Mouse (Mus musculus): ENCODE data around the gene Dab2ip. TPM values are rescaled to one million over a fixed set of nuclear protein-coding genes. Genes with fewer than 3 reads are reported as not detected.

The Dab2ip gene
- polyA plus RNA-seq, 1 experiment from 2014 or later = 42.4 TPM

DNA sequence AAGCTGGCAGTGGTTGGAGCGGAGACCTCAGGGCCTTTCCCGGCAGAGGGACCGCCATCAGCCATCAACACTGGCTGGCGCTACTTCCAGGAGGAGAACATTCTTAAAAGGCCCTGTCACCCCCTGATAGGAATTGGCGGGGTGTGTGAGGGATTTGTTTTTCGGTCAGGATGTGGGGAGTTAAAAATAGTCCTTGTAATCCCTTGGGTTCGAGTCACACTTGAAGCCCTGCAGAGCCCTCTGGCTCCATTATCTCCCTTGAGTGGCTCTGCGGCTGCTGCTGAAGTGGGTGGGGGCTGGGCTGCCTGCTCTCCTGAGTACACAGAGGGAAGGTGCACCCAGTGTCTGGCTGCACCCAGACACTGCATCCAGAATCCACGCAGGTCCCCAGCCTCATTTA, 30.3 kb downstream of the Dab2ip start:
- Histone ChIP-seq H3K4me3 (ENCODE audit: low read length) (no peak overlapping the region), H3K9ac (ENCODE audit: low read depth, low read length) (no peak overlapping the region), H3K27ac (ENCODE audit: low read depth, low read length) (no peak overlapping the region), H3K9me3 (ENCODE audit: control insufficient read depth, low read length) (no peaks in the 10 kb centered on the region), H3K36me3 (ENCODE audit: control insufficient read depth, insufficient read depth, low read length) (no peaks in the 10 kb centered on the region), H3K4me1 (ENCODE audit: control insufficient read depth, insufficient read depth, low read length) (peaks cover 12% of the 10 kb centered on the region; the same call in 1 of the 2 replicates), H3K27me3 (ENCODE audit: control insufficient read depth, insufficient read depth, low read length) (0 out of 2 replicates have a peak, but pooled peaks cover 3% of the 10 kb centered on the region), H3K4me2 (replicated peaks; ENCODE audit: low read depth, low read length) (no peak overlapping the region)
- WGBS = 59% methylated on average over 9 of the region's 9 CpGs
- no peak for ATAC-seq (ENCODE audit: low FRiP score, low TSS enrichment)

GRCm38 (mm10) chr2:35589385-35589784, 31.3 kb downstream of the Dab2ip start:
- Histone ChIP-seq H3K27ac (ENCODE audit: low read depth, low read length) (no peak overlapping the region), H3K9ac (ENCODE audit: low read depth, low read length) (no peak overlapping the region), H3K9me3 (ENCODE audit: control insufficient read depth, low read length) (no peaks in the 10 kb centered on the region), H3K4me3 (ENCODE audit: low read length) (no peak overlapping the region), H3K4me2 (replicated peaks; ENCODE audit: low read depth, low read length) (no peak overlapping the region), H3K27me3 (ENCODE audit: control insufficient read depth, insufficient read depth, low read length) (no peaks in the 10 kb centered on the region), H3K36me3 (ENCODE audit: control insufficient read depth, insufficient read depth, low read length) (no peaks in the 10 kb centered on the region), H3K4me1 (ENCODE audit: control insufficient read depth, insufficient read depth, low read length) (peaks cover 10% of the 10 kb centered on the region; the same call in 1 of the 2 replicates)
- no peak for ATAC-seq (ENCODE audit: low FRiP score, low TSS enrichment)
- 79% methylated on average over 10 of the region's 10 CpGs for WGBS

DNA sequence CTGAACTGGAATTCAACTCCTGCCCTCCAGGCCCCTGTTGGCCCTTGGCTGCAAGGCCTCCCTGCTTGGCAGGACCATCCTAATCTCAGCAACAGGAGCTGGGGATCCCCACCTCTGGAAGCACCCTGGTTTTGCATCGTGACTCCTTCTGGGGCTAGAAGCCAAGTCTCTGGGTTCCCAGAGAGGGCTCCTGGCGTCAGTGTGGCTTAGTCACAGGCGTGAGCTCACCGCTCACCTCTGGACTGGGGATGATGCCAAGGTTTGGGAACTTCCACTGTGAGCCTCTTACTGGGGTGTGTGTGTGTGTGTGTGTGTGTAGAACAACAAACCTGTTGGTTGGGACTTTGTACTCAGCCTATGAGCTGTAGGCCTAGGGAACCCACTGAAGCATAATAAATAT, 31.7 kb downstream of the Dab2ip start:
- WGBS = 88% methylated on average over 4 of the region's 4 CpGs
- no peak overlapping the region for H3K4me2 ChIP-seq (replicated peaks; ENCODE audit: low read depth, low read length)
- H3K9ac ChIP-seq (ENCODE audit: low read depth, low read length) = no peak overlapping the region
- H3K36me3 ChIP-seq (ENCODE audit: control insufficient read depth, insufficient read depth, low read length) = no peaks in the 10 kb centered on the region
- H3K9me3 ChIP-seq (ENCODE audit: control insufficient read depth, low read length) = no peaks in the 10 kb centered on the region
- no peaks in the 10 kb centered on the region for H3K27me3 ChIP-seq (ENCODE audit: control insufficient read depth, insufficient read depth, low read length)
- H3K4me3 ChIP-seq (ENCODE audit: low read length) = no peak overlapping the region
- peaks cover 10% of the 10 kb centered on the region; the same call in 1 of the 2 replicates for H3K4me1 ChIP-seq (ENCODE audit: control insufficient read depth, insufficient read depth, low read length)
- ATAC-seq (ENCODE audit: low FRiP score, low TSS enrichment) = no peak
- H3K27ac ChIP-seq (ENCODE audit: low read depth, low read length) = no peak overlapping the region

DNA sequence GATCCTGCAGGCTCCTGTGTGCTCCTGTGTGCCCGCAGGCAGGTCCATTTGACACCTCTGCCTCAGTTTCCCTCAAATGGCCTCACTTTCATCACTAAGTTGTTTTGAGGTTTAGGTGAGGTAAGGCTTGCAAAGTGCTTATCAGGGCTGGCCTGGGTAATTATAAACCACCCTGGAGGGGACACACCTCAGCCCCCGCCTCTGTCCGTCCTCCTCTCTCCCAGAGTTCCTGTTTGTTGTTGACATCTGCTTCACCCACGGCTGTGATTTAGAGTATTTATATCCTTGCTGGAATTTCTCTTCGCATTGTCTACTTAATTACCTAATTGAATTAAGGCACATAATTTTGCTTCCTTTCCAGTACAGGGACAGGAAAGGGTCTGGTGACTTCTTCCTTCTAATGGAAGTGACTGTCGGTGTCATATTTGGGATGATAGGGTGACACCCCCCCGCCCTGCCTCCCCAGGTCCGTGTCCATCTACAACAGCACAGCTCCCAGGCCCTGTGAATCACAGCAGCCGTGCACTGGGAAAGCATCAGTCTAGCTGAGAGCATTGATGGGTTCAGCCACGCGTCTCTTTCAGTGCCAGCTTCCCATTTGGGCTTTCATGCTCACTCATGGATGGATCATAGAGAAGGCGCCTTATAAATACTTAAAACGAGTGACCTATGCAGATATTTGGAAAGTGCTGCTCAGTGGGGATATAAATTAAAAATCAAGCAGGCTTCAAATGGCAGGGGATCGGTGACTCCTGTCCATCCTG, 34.1 kb downstream of the Dab2ip start:
- Histone ChIP-seq H3K9me3 (ENCODE audit: control insufficient read depth, low read length) (no peaks in the 10 kb centered on the region), H3K36me3 (ENCODE audit: control insufficient read depth, insufficient read depth, low read length) (no peaks in the 10 kb centered on the region), H3K4me1 (ENCODE audit: control insufficient read depth, insufficient read depth, low read length) (peaks cover 11% of the 10 kb centered on the region; the same call in 1 of the 2 replicates), H3K27ac (ENCODE audit: low read depth, low read length) (no peak overlapping the region), H3K27me3 (ENCODE audit: control insufficient read depth, insufficient read depth, low read length) (no peaks in the 10 kb centered on the region), H3K4me2 (replicated peaks; ENCODE audit: low read depth, low read length) (no peak overlapping the region), H3K9ac (ENCODE audit: low read depth, low read length) (0 out of 2 replicates have a peak overlapping the region, but pooled peaks have one; percentile 28), H3K4me3 (ENCODE audit: low read length) (no peak overlapping the region)
- no peak for ATAC-seq (ENCODE audit: low FRiP score, low TSS enrichment)
- 67% methylated on average over 14 of the region's 14 CpGs for WGBS

DNA sequence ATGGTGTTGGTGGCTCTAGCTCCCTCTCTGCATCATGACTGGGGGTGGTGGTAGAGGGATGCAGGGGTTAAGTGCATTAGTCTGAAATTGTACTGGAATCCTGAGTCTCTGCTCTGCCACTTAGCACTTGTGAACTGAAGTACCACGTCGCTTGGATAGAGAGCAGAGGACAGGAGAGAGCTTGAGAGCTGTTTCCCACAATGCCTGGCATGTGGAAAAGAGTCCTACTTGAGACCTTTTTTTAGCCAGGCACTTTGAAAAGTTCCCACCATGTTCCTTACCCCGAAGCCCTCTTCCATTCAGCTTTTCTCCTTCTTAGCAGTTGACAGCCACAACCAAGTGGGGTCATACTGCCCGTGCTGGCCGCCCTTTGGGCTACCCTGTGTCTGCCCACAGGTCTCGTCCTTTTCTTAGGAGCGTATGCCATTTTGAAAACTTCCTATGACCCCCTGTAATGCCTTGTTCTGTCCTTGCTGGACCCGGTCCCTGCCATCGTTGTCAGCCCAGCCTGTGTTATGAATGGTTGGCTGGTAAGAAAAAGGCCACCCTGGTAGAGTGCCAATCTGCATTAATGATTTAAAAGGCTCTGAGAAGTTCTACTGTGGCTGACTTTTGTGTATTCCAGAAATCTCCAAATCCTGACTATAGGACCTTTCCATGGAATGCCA, 34.8 kb downstream of the Dab2ip start:
- H3K9me3 ChIP-seq (ENCODE audit: control insufficient read depth, low read length) = no peaks in the 10 kb centered on the region
- H3K4me1 ChIP-seq (ENCODE audit: control insufficient read depth, insufficient read depth, low read length) = peaks cover 18% of the 10 kb centered on the region; the same call in 1 of the 2 replicates
- no peaks in the 10 kb centered on the region for H3K27me3 ChIP-seq (ENCODE audit: control insufficient read depth, insufficient read depth, low read length)
- H3K9ac ChIP-seq (ENCODE audit: low read depth, low read length) = no peak overlapping the region
- no peak overlapping the region for H3K4me2 ChIP-seq (replicated peaks; ENCODE audit: low read depth, low read length)
- ATAC-seq (ENCODE audit: low FRiP score, low TSS enrichment) = no peak
- no peak overlapping the region for H3K27ac ChIP-seq (ENCODE audit: low read depth, low read length)
- no peaks in the 10 kb centered on the region for H3K36me3 ChIP-seq (ENCODE audit: control insufficient read depth, insufficient read depth, low read length)
- WGBS = 82% methylated on average over 9 of the region's 9 CpGs
- no peak overlapping the region for H3K4me3 ChIP-seq (ENCODE audit: low read length)

GRCm38 (mm10) chr2:35593889-35594288, 35.8 kb downstream of the Dab2ip start:
- ATAC-seq (ENCODE audit: low FRiP score, low TSS enrichment) = no peak
- no peak overlapping the region for H3K4me3 ChIP-seq (ENCODE audit: low read length)
- H3K4me1 ChIP-seq (ENCODE audit: control insufficient read depth, insufficient read depth, low read length) = peaks cover 23% of the 10 kb centered on the region; the same call in 1 of the 2 replicates
- H3K27me3 ChIP-seq (ENCODE audit: control insufficient read depth, insufficient read depth, low read length) = no peaks in the 10 kb centered on the region
- H3K9me3 ChIP-seq (ENCODE audit: control insufficient read depth, low read length) = no peaks in the 10 kb centered on the region
- 67% methylated on average over 7 of the region's 7 CpGs for WGBS
- no peak overlapping the region for H3K27ac ChIP-seq (ENCODE audit: low read depth, low read length)
- H3K36me3 ChIP-seq (ENCODE audit: control insufficient read depth, insufficient read depth, low read length) = no peaks in the 10 kb centered on the region
- H3K9ac ChIP-seq (ENCODE audit: low read depth, low read length) = no peak overlapping the region
- no peak overlapping the region for H3K4me2 ChIP-seq (replicated peaks; ENCODE audit: low read depth, low read length)

- H3K9me3 ChIP-seq (ENCODE audit: control insufficient read depth, low read length) = no peaks in the 10 kb centered on the region
- no peak overlapping the region for H3K9ac ChIP-seq (ENCODE audit: low read depth, low read length)
- ATAC-seq (ENCODE audit: low FRiP score, low TSS enrichment) = no peak
- no peaks in the 10 kb centered on the region for H3K36me3 ChIP-seq (ENCODE audit: control insufficient read depth, insufficient read depth, low read length)
- H3K27ac ChIP-seq (ENCODE audit: low read depth, low read length) = no peak overlapping the region
- peaks cover 23% of the 10 kb centered on the region; the same call in 1 of the 2 replicates for H3K4me1 ChIP-seq (ENCODE audit: control insufficient read depth, insufficient read depth, low read length)
- no peaks in the 10 kb centered on the region for H3K27me3 ChIP-seq (ENCODE audit: control insufficient read depth, insufficient read depth, low read length)
- WGBS = 80% methylated on average over 1 of the region's 1 CpGs
- H3K4me3 ChIP-seq (ENCODE audit: low read length) = no peak overlapping the region
- no peak overlapping the region for H3K4me2 ChIP-seq (replicated peaks; ENCODE audit: low read depth, low read length)
Observed at GRCm38 (mm10) chr2:35595102-35595501, 37.0 kb downstream of the Dab2ip start.

DNA sequence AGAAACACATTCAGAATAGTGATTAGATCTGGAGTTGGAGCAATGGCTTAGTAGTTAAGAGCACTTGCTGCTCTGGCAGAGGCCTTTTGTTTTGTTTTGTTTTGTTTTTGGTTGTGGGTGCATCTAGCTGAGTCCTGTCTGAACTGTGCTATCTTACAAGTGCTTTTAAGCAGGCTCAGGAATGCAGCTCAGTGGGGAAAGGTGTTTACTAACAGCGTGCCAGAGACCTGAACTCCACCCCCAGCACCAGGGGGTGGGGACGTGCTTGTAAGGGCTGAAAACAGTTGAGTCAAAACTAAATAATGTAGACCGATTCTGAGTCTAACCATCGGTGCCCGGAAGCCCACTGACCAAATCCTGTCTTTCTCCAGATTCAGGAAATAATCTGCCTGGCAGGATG, 37.7 kb downstream of the Dab2ip start:
- WGBS = 68% methylated on average over 5 of the region's 5 CpGs

GRCm38 (mm10) chr2:35596796-35597195, 38.7 kb downstream of the Dab2ip start:
- H3K4me2 ChIP-seq (replicated peaks; ENCODE audit: low read depth, low read length) = no peak overlapping the region
- H3K9me3 ChIP-seq (ENCODE audit: control insufficient read depth, low read length) = no peaks in the 10 kb centered on the region
- H3K27ac ChIP-seq (ENCODE audit: low read depth, low read length) = no peak overlapping the region
- H3K36me3 ChIP-seq (ENCODE audit: control insufficient read depth, insufficient read depth, low read length) = no peaks in the 10 kb centered on the region
- peaks cover 17% of the 10 kb centered on the region; the same call in 1 of the 2 replicates for H3K4me1 ChIP-seq (ENCODE audit: control insufficient read depth, insufficient read depth, low read length)
- H3K9ac ChIP-seq (ENCODE audit: low read depth, low read length) = no peak overlapping the region
- H3K4me3 ChIP-seq (ENCODE audit: low read length) = no peak overlapping the region
- no peaks in the 10 kb centered on the region for H3K27me3 ChIP-seq (ENCODE audit: control insufficient read depth, insufficient read depth, low read length)
- no peak for ATAC-seq (ENCODE audit: low FRiP score, low TSS enrichment)
- 64% methylated on average over 4 of the region's 4 CpGs for WGBS

More for the DNA sequence above, 37.7 kb downstream of the Dab2ip start:
- H3K4me1 ChIP-seq (ENCODE audit: control insufficient read depth, insufficient read depth, low read length) = peaks cover 23% of the 10 kb centered on the region; the same call in 1 of the 2 replicates
- H3K4me2 ChIP-seq (replicated peaks; ENCODE audit: low read depth, low read length) = no peak overlapping the region
- no peak for ATAC-seq (ENCODE audit: low FRiP score, low TSS enrichment)
- no peak overlapping the region for H3K27ac ChIP-seq (ENCODE audit: low read depth, low read length)
- H3K4me3 ChIP-seq (ENCODE audit: low read length) = no peak overlapping the region
- no peaks in the 10 kb centered on the region for H3K9me3 ChIP-seq (ENCODE audit: control insufficient read depth, low read length)
- no peaks in the 10 kb centered on the region for H3K27me3 ChIP-seq (ENCODE audit: control insufficient read depth, insufficient read depth, low read length)
- no peaks in the 10 kb centered on the region for H3K36me3 ChIP-seq (ENCODE audit: control insufficient read depth, insufficient read depth, low read length)
- H3K9ac ChIP-seq (ENCODE audit: low read depth, low read length) = no peak overlapping the region

Measured in kidney, embryonic 14.5 days (tissue).